Mouse (Mus musculus) ovary, postnatal 14 days (tissue): Measurements from ENCODE around the gene Wfdc21.
A peak's percentile ranks its signal among the peaks of the same experiment; 100 is the strongest.

ENCODE experiments used
- DNase-seq: peaks from one replicate; pipeline ENCODE4 v3.0.0; 2022; ENCODE audit warnings: low spot score

Gene Wfdc21

GRCm38 (mm10) chr11:83746681-83747080 lies at the start of gene Wfdc21:
TSS of gene Wfdc21 (plus strand) at chr11:83746940.
- no peak for DNase-seq

- DNase-seq = no peak
Observed at GRCm38 (mm10) chr11:83703705-83704104, 43.0 kb upstream of the Wfdc21 start, which contains the start of gene Wfdc17. TSS of gene Wfdc17 (plus strand) at chr11:83703991.

GRCm38 (mm10) chr11:83708715-83709114 lies 38.0 kb upstream of the Wfdc21 start, which contains the start of gene Wfdc18:
TSS of gene Wfdc18 (plus strand) at chr11:83709015.
- no peak for DNase-seq

GRCm38 (mm10) chr11:83709683-83710082 lies 37.1 kb upstream of the Wfdc21 start:
- no peak for DNase-seq

GRCm38 (mm10) chr11:83712671-83713070 lies 34.1 kb upstream of the Wfdc21 start:
- DNase-seq = no peak

GRCm38 (mm10) chr11:83713925-83714324 lies 32.8 kb upstream of the Wfdc21 start:
- no peak for DNase-seq

GRCm38 (mm10) chr11:83717042-83717665 lies 29.6 kb upstream of the Wfdc21 start:
- no peak for DNase-seq

GRCm38 (mm10) chr11:83720766-83721165 lies 26.0 kb upstream of the Wfdc21 start:
- peak; percentile 4 for DNase-seq

- no peak for DNase-seq
Observed at GRCm38 (mm10) chr11:83728757-83729432, 17.8 kb upstream of the Wfdc21 start.

GRCm38 (mm10) chr11:83731116-83731515 lies 15.6 kb upstream of the Wfdc21 start:
- DNase-seq = no peak

- DNase-seq = no peak
Observed at GRCm38 (mm10) chr11:83733071-83733640, 13.6 kb upstream of the Wfdc21 start.

GRCm38 (mm10) chr11:83734215-83734614 lies 12.5 kb upstream of the Wfdc21 start:
- DNase-seq = no peak

GRCm38 (mm10) chr11:83735881-83736280 lies 10.9 kb upstream of the Wfdc21 start:
- DNase-seq = no peak

- DNase-seq = no peak
Observed at GRCm38 (mm10) chr11:83737109-83737558, 9.6 kb upstream of the Wfdc21 start.

GRCm38 (mm10) chr11:83739241-83739640 lies 7.5 kb upstream of the Wfdc21 start:
- DNase-seq = peak; percentile 68

GRCm38 (mm10) chr11:83740443-83740991 lies 6.2 kb upstream of the Wfdc21 start:
- no peak for DNase-seq

GRCm38 (mm10) chr11:83741841-83742240 lies 4.9 kb upstream of the Wfdc21 start:
- DNase-seq = no peak

GRCm38 (mm10) chr11:83742731-83743355 lies 3.9 kb upstream of the Wfdc21 start:
- DNase-seq = no peak

- DNase-seq = no peak
Observed at GRCm38 (mm10) chr11:83743525-83743924, 3.2 kb upstream of the Wfdc21 start.

GRCm38 (mm10) chr11:83746152-83746551 lies 588 bp upstream of the Wfdc21 start:
- DNase-seq = no peak

- DNase-seq = no peak
Observed at GRCm38 (mm10) chr11:83747376-83748265, 881 bp downstream of the Wfdc21 start.
